Mouse (Mus musculus) hindbrain, embryonic 16.5 days (tissue): ENCODE measurements at regions not wholly inside any gene's neighbourhood (a gene's known extent, or its start where the extent isn't known, plus 50 kb on each side); places are given as distances from the start of the nearest gene placed in this dataset.
A peak's percentile ranks its signal among the peaks of the same experiment; 100 is the strongest.

Experiments used
- ATAC-seq: fragments of 200-750 bp; cut with Nextera tagmentation; 2 replicates; pipeline ENCODE4 v1.8.0; 2017; ENCODE audit warnings: moderate TSS enrichment, moderate library complexity
- H3K27ac ChIP-seq: fragments of 300-500 bp; sonication (generic); 2 replicates; pipeline ENCODE4 v1.5.1; 2014; ENCODE audit warnings: low read depth, mild to moderate bottlenecking, control low read depth, low read length, moderate library complexity
- H3K27me3 ChIP-seq: fragments of 300-500 bp; sonication (generic); replicated peaks from 2 replicates; pipeline ENCODE4 v1.6.1; 2014; ENCODE audit warnings: low read length; ENCODE audit not compliant: control insufficient read depth, insufficient read depth
- H3K36me3 ChIP-seq: fragments of 300-500 bp; sonication (generic); 2 replicates; pipeline ENCODE4 v1.6.1; 2014; ENCODE audit warnings: mild to moderate bottlenecking, low read length, moderate library complexity, mixed read lengths; ENCODE audit not compliant: control insufficient read depth, insufficient read depth
- H3K4me1 ChIP-seq: fragments of 300-500 bp; sonication (generic); 2 replicates; pipeline ENCODE4 v1.6.1; 2014; ENCODE audit warnings: low read depth, low read length; ENCODE audit not compliant: control insufficient read depth, insufficient read depth
- H3K4me2 ChIP-seq: fragments of 300-500 bp; sonication (generic); 2 replicates; pipeline ENCODE4 v1.6.1; 2014; ENCODE audit warnings: mild to moderate bottlenecking, low read length, control low read depth, moderate library complexity
- H3K4me3 ChIP-seq: fragments of 300-500 bp; sonication (generic); 2 replicates; pipeline ENCODE4 v1.5.1; 2014; ENCODE audit warnings: mild to moderate bottlenecking, low read length, control low read depth, moderate library complexity
- H3K9ac ChIP-seq: fragments of 300-500 bp; sonication (generic); 2 replicates; pipeline ENCODE4 v1.6.1; 2014; ENCODE audit warnings: low read depth, mild to moderate bottlenecking, control low read depth, low read length, moderate library complexity
- H3K9me3 ChIP-seq: fragments of 300-500 bp; sonication (generic); 2 replicates; pipeline ENCODE4 v1.6.1; 2014; ENCODE audit warnings: mild to moderate bottlenecking, low read length, moderate library complexity; ENCODE audit not compliant: control insufficient read depth
- WGBS: fragments of 180-500 bp; shearing (Covaris S2); extraction: QIAGEN DNeasy Blood & Tissue Kit; methylation state at CpG from one replicate; pipeline ENCODE4 v1.1.7; 2014; 5-methylcytosine and 5-hydroxymethylcytosine counted together

GRCm38 (mm10) chr2:179292566-179292965 is 149.7 kb upstream of the Cdh4 start:
- H3K4me3 ChIP-seq, result no peak overlapping the region
- H3K9me3 ChIP-seq, result no peaks in the 10 kb centered on the region
- no peaks in the 10 kb centered on the region for H3K27me3 ChIP-seq
- ATAC-seq, result no peak; the same call in 1 of the 2 replicates
- no peak overlapping the region for H3K4me2 ChIP-seq
- H3K36me3 ChIP-seq, result no peaks in the 10 kb centered on the region
- 41% methylated on average over 4 of the region's 4 CpGs for WGBS
- no peak overlapping the region for H3K27ac ChIP-seq
- peaks cover 24% of the 10 kb centered on the region for H3K4me1 ChIP-seq
- no peak overlapping the region for H3K9ac ChIP-seq

DNA sequence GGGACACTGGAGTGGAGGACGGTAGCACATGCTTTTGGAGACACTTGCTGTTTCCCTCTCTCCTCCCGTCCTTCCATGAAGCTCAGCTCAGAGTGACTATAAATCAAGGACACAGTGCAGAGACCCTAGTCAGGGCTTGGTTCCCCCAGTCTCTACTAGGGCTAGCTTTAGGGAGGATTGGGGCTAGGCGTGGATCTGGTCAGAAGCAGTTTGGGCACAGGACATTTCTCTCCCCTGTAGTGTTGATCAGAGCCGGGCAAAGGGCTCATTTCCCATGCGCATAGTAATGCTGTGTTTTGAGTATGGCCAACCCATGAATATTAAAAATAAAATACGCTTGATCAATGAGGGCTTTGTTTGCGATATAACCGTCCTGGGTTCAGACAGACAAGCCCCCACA is 149.1 kb upstream of the Cdh4 start:
- 0 out of 2 replicates have a peak, but pooled peaks have one; percentile 15 for ATAC-seq
- no peak overlapping the region for H3K27ac ChIP-seq
- peak overlapping the region; percentile 16; the same call in 1 of the 2 replicates for H3K4me2 ChIP-seq
- H3K4me3 ChIP-seq, result no peak overlapping the region
- no peaks in the 10 kb centered on the region for H3K9me3 ChIP-seq
- WGBS, result 27% methylated on average over 8 of the region's 8 CpGs
- peaks cover 24% of the 10 kb centered on the region for H3K4me1 ChIP-seq
- no peak overlapping the region for H3K9ac ChIP-seq
- H3K27me3 ChIP-seq, result no peaks in the 10 kb centered on the region
- no peaks in the 10 kb centered on the region for H3K36me3 ChIP-seq

GRCm38 (mm10) chr2:179297057-179297456 is 145.2 kb upstream of the Cdh4 start:
- no peak overlapping the region for H3K4me2 ChIP-seq
- 21% methylated on average over 9 of the region's 9 CpGs for WGBS
- H3K9ac ChIP-seq, result no peak overlapping the region
- H3K27me3 ChIP-seq, result no peaks in the 10 kb centered on the region
- peaks cover 12% of the 10 kb centered on the region for H3K4me1 ChIP-seq
- H3K36me3 ChIP-seq, result no peaks in the 10 kb centered on the region
- no peak overlapping the region for H3K4me3 ChIP-seq
- no peaks in the 10 kb centered on the region for H3K9me3 ChIP-seq
- peak; percentile 37; the same call in 1 of the 2 replicates for ATAC-seq
- no peak overlapping the region for H3K27ac ChIP-seq

DNA sequence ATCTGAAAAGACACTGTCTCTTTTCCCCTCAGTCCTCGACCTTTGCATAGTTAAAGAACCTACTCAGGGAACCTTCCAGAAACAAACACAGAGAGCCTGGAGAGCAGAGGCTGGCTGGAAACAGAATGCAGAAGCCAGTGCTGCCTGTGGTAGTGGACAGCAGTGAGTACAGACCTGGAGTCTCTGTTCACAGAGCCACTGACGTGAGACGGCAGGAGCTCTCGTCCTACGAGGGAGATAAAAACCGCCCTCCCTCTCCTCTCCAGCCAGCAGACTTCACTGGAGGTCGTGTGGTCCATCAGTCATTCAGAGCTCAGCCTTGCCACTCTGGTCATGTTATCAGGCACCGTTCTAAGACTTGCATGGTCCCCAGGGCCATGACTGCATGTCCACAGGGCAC is 138.5 kb upstream of the Cdh4 start:
- H3K27me3 ChIP-seq, result peaks cover 4% of the 10 kb centered on the region; the same call in 1 of the 2 replicates
- H3K9ac ChIP-seq, result no peak overlapping the region
- H3K27ac ChIP-seq, result no peak overlapping the region
- H3K9me3 ChIP-seq, result no peaks in the 10 kb centered on the region
- peaks cover 11% of the 10 kb centered on the region for H3K4me1 ChIP-seq
- no peak overlapping the region for H3K4me3 ChIP-seq
- 35% methylated on average over 8 of the region's 8 CpGs for WGBS
- no peak for ATAC-seq
- H3K36me3 ChIP-seq, result no peaks in the 10 kb centered on the region
- no peak overlapping the region for H3K4me2 ChIP-seq

DNA sequence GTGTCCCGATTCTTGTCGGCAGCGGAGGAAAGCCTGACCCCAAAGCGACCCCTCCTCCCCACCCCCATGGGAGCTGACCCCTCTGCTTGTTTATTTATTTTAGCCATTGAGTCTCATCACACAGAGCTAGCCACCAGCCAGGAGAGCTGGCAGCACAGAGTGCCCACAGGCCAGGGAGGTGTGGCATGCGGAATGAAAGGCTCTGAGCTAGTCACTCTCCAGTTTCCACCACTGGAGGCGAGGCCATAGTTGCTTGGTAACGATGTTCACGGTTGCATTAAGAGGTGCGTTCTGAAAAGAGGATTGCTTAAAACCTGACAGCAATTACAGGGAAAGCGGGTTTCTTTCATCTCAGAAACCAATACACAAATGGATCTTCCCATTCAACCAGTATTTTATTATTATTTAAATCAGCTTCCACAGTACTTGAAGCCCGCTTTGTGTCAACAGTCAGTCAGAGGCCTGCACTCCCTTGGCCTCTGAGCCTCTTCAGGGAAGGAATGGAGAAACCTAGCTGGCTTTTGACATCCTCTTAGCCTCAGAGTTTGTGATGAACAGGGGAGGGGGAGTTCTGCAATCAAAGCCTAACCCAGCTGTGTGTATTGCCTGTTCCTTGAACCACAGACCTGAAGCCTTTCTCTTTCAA is 134.8 kb upstream of the Cdh4 start:
- Histone ChIP-seq H3K4me2 (no peak overlapping the region), H3K27ac (no peak overlapping the region), H3K9ac (no peak overlapping the region), H3K4me1 (peaks cover 11% of the 10 kb centered on the region), H3K27me3 (peaks cover 10% of the 10 kb centered on the region; the same call in 1 of the 2 replicates), H3K36me3 (no peaks in the 10 kb centered on the region), H3K9me3 (no peaks in the 10 kb centered on the region), H3K4me3 (no peak overlapping the region)
- ATAC-seq, result peak; percentile 91
- 6% methylated on average over 11 of the region's 11 CpGs for WGBS

DNA sequence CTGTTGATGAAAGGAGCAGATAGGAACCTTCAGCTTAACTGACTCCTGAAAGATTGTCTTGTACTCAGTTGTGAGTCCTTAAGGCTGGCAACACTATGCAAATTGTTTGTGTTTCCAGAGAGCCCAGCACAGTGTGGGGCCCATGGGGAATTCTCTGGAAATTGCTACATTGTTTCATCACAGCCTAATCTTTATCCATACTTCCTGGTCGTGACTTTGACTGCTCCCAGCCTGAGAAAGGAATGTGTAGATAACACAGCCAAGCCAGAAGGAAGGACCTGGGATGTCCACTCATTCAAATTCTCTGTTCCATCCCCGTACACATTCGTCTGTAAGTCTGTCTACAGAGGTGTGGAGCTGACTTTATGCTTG is 134.3 kb upstream of the Cdh4 start:
- Histone ChIP-seq H3K27ac (no peak overlapping the region), H3K36me3 (no peaks in the 10 kb centered on the region), H3K9me3 (no peaks in the 10 kb centered on the region), H3K4me1 (peaks cover 11% of the 10 kb centered on the region), H3K27me3 (peaks cover 10% of the 10 kb centered on the region; the same call in 1 of the 2 replicates), H3K4me3 (no peak overlapping the region), H3K4me2 (no peak overlapping the region), H3K9ac (no peak overlapping the region)
- no peak for ATAC-seq
- 56% methylated on average over 3 of the region's 3 CpGs for WGBS

DNA sequence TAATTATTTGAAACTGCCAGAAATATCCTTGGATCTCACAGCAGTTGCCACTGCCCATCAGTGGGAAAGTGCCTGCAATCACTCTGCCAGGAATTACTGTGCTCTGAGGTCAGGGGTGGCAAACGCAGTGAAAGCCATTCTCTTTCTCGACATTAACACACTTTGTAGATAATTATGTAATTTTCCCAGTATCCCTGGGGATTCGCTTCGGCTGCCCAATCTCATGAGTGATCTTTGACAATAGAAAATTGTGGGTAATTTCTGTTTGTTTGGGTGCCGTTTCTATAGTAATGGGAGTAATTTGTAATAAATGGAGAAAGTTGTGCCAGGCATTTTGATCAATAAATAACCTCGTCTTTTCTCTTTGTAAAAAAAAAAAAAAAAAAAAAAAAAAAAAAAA is 124.2 kb upstream of the Cdh4 start:
- Histone ChIP-seq H3K27me3 (no peaks in the 10 kb centered on the region), H3K9ac (no peak overlapping the region), H3K4me2 (no peak overlapping the region), H3K4me1 (no peaks in the 10 kb centered on the region), H3K36me3 (no peaks in the 10 kb centered on the region), H3K27ac (no peak overlapping the region), H3K9me3 (no peaks in the 10 kb centered on the region), H3K4me3 (no peak overlapping the region)
- WGBS, result 30% methylated on average over 6 of the region's 6 CpGs
- no peak for ATAC-seq

DNA sequence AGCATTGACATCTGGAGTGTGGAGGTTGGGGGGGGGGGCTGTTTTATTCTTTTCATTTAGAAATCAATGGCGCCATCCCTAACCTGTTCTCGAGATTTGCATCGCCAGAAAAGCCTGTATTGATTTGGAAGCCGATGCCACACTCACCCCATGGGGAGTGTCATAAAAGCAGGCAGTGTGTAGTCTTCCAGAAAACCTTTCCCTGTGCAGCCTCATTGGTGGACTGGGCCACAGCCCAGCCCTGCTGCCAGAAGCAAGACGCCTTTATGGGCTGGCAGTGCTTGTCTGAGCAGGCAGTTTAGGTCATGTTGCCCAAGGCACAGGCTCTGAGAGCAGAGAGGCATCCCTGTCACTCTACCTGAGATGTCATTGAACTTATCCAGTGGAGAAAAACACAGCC is 117.0 kb upstream of the Cdh4 start:
- no peak for ATAC-seq
- 29% methylated on average over 5 of the region's 5 CpGs for WGBS
- Histone ChIP-seq H3K4me2 (no peak overlapping the region), H3K9me3 (no peaks in the 10 kb centered on the region), H3K27ac (no peak overlapping the region), H3K4me1 (no peaks in the 10 kb centered on the region), H3K4me3 (no peak overlapping the region), H3K36me3 (no peaks in the 10 kb centered on the region), H3K9ac (no peak overlapping the region), H3K27me3 (no peaks in the 10 kb centered on the region)

DNA sequence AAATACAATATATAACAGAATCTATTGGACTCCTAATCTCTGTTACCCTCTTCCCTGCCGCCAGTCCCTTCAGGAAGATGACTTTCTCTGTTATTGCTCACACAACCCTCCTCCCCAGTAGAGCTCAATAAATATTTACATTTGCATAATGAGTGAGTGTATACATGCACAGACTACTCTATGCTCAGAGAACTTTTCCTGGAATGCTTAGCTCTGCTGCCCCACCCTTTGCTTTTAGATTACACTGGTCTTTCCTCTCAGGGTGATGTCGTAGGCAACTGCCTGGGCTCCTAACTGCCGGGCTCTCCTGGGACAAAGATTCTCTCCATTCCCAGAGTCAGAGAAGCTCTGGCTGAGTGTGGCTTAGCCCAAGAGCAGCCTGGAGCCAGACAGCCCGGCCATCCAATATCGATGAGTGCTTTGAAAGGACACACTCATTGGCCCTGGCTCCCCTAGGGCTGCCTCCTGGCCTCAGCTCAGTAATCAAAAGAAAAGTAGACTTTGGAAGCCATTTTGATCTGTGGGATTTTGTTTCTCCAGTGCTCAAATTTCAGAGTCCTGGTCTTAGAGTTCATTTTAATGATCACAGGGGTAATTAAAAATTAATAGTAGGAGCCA is 109.2 kb upstream of the Cdh4 start:
- Histone ChIP-seq H3K4me2 (no peak overlapping the region), H3K9me3 (no peaks in the 10 kb centered on the region), H3K4me3 (no peak overlapping the region), H3K36me3 (no peaks in the 10 kb centered on the region), H3K27ac (no peak overlapping the region), H3K4me1 (no peaks in the 10 kb centered on the region), H3K9ac (no peak overlapping the region), H3K27me3 (no peaks in the 10 kb centered on the region)
- no peak for ATAC-seq
- 65% methylated on average over 5 of the region's 5 CpGs for WGBS
